Mouse (Mus musculus) liver, adult 2 months (tissue): ENCODE measurements around the gene Proser2.

ENCODE experiments used
- CTCF ChIP-seq: fragments of 200-500 bp; IDR thresholded peaks from 2 replicates; pipeline ENCODE4 v1.5.1; 2011; ENCODE audit warnings: low read depth, low read length, control low read depth
- POLR2A ChIP-seq: fragments of 200-500 bp; IDR thresholded peaks from 2 replicates; pipeline ENCODE4 v1.6.1; 2011; ENCODE audit warnings: low read length, control low read depth; ENCODE audit not compliant: insufficient read depth; ENCODE audit errors: extremely low read depth

- TF ChIP-seq CTCF (no peak), POLR2A (no peak)
These were observed 81.0 kb downstream of the Proser2 start for GRCm38 (mm10) chr2:6049018-6049417.
